Mouse (Mus musculus) thymus, postnatal 4 days (tissue): ENCODE data around the gene Pfkfb3.
"Not testable (repeated sequence)": the region's sequence is repeated elsewhere in the genome, so short reads cannot be mapped to it uniquely, and the experiment has no call there.

ENCODE experiments used
- DNase-seq: peaks from one replicate; pipeline ENCODE4 v3.0.0; 2021

Pfkfb3 gene

GRCm38 (mm10) chr2:11547609-11548008 is 6.3 kb downstream of the Pfkfb3 start:
- DNase-seq = peak; percentile 63

- no peak for DNase-seq
These were observed 7.8 kb downstream of the Pfkfb3 start for GRCm38 (mm10) chr2:11546091-11546490.

GRCm38 (mm10) chr2:11545380-11545779 is 8.5 kb downstream of the Pfkfb3 start:
- no peak for DNase-seq

GRCm38 (mm10) chr2:11544342-11544741 is 9.5 kb downstream of the Pfkfb3 start:
- no peak for DNase-seq

GRCm38 (mm10) chr2:11543158-11543557 is 10.7 kb downstream of the Pfkfb3 start:
- DNase-seq = no peak

GRCm38 (mm10) chr2:11542640-11543039 is 11.2 kb downstream of the Pfkfb3 start:
- peak; percentile 83 for DNase-seq

- DNase-seq = no peak
These were observed 11.8 kb downstream of the Pfkfb3 start for GRCm38 (mm10) chr2:11542121-11542520.

GRCm38 (mm10) chr2:11541528-11541927 is 12.3 kb downstream of the Pfkfb3 start:
- not testable (repeated sequence) for DNase-seq

- no peak for DNase-seq
These were observed 17.9 kb downstream of the Pfkfb3 start for GRCm38 (mm10) chr2:11535966-11536365.

- peak; percentile 73 for DNase-seq
These were observed 18.4 kb downstream of the Pfkfb3 start for GRCm38 (mm10) chr2:11535412-11535928.

- DNase-seq = no peak
These were observed 19.1 kb downstream of the Pfkfb3 start for GRCm38 (mm10) chr2:11534826-11535225.

GRCm38 (mm10) chr2:11530101-11530500 is 23.8 kb downstream of the Pfkfb3 start:
- no peak for DNase-seq

GRCm38 (mm10) chr2:11526063-11526462 is 27.8 kb downstream of the Pfkfb3 start:
- no peak for DNase-seq

- DNase-seq = no peak
These were observed 29.1 kb downstream of the Pfkfb3 start for GRCm38 (mm10) chr2:11524736-11525135.

- DNase-seq = no peak
These were observed 32.1 kb downstream of the Pfkfb3 start for GRCm38 (mm10) chr2:11521758-11522157.

- DNase-seq = no peak
These were observed 33.1 kb downstream of the Pfkfb3 start for GRCm38 (mm10) chr2:11520786-11521185.

- DNase-seq = no peak
These were observed 38.0 kb downstream of the Pfkfb3 start for GRCm38 (mm10) chr2:11515828-11516227.

GRCm38 (mm10) chr2:11513057-11513967 is 40.6 kb downstream of the Pfkfb3 start:
- DNase-seq = no peak

- DNase-seq = no peak
These were observed 41.8 kb downstream of the Pfkfb3 start for GRCm38 (mm10) chr2:11512127-11512526.

GRCm38 (mm10) chr2:11503736-11504135 is 50.1 kb downstream of the Pfkfb3 start:
- peak; percentile 16 for DNase-seq

GRCm38 (mm10) chr2:11502901-11503431 is 50.9 kb downstream of the Pfkfb3 start:
- peak; percentile 87 for DNase-seq

- DNase-seq = peak; percentile 47
These were observed 51.6 kb downstream of the Pfkfb3 start for GRCm38 (mm10) chr2:11502255-11502765.

GRCm38 (mm10) chr2:11501301-11502254 is 52.3 kb downstream of the Pfkfb3 start:
- peak; percentile 92 for DNase-seq
